Mouse (Mus musculus): ENCODE measurements at regions not wholly inside any gene's neighbourhood (a gene's known extent, or its start where the extent isn't known, plus 50 kb on each side); places are given as distances from the start of the nearest gene placed in this dataset.
A peak's percentile ranks its signal among the peaks of the same experiment; 100 is the strongest.

DNA sequence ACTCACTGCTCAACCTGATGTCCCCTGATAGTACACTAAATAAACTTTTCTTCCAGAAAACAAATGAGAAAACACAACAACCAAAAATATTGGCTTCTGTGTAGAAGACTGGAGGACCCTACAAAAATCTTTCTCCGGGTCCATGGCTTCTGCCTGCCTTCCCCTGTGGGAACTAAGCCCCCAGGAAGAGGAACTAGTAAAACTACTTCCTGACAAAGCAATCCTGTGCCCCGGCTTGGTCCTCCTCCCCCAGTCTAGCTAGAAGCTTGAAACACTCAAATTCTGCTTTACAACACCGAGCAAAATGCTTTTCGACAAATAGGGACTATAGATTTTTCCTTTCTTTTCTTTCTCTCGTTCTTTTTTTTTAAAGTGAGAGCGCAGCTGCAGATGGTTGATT lies 51.3 kb upstream of the Mki67 start:
- no peak for DNase-seq (ENCODE audit: low spot score in 2 of 2)

GRCm38 (mm10) chr7:135768064-135768463 lies 51.9 kb upstream of the Mki67 start:
- no peak for DNase-seq (ENCODE audit: low spot score in 2 of 2)

- peak; percentile 82 to 92 for DNase-seq (ENCODE audit: low spot score in 2 of 2)
Measured at GRCm38 (mm10) chr7:135768592-135768991, 52.4 kb upstream of the Mki67 start.

GRCm38 (mm10) chr7:135769082-135769673 lies 53.0 kb upstream of the Mki67 start:
- no peak for DNase-seq (ENCODE audit: low spot score in 2 of 2)

GRCm38 (mm10) chr7:135770051-135770450 lies 53.9 kb upstream of the Mki67 start:
- no peak for DNase-seq (ENCODE audit: low spot score in 2 of 2)

DNA sequence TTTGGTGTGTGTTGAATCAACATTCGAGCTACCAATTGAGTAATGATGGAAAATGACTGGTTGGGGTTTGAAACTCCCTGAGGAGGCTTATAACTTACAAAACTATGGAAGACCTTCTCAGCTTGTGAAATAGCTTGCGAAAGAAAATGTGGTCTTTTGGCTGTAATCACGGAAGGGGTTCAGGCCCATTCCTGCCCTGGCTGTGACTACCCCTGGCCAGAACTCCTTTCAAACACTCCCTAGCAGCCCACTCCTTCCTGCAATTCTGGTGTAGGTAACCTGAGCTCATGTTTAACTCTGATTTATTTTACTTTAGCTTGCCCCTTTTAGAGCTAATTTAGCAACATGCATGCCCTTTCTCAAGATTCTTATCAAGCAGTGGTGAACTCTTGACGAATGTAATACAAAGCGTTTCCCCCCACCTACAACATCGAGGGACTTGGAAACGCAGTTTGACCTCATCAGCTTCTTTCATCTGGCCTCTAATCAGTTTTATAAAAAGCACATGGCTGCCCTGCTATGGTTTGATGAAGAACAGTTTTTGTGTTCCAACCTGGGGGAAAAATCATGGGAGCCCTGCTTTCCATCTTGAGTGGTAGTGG lies 59.8 kb upstream of the Mki67 start:
- no peak for DNase-seq (ENCODE audit: low spot score in 2 of 2)

DNA sequence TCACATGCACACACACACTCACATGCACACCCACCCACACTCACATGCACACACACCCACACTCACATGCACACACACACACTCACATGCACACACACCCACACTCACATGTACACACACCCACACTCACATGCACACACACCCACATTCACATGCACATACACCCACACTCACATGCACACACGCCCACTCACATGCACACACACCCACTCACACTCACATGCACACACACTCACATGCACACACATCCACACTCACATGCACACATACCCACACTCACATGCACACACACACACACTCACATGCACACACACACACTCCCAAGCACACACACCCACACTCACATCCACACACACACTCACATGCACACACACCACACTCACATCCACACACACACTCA lies 74.0 kb upstream of the Mki67 start:
- DNase-seq (ENCODE audit: low spot score in 2 of 2): no peak

GRCm38 (mm10) chr7:135790978-135791377 lies 74.8 kb upstream of the Mki67 start:
- DNase-seq (ENCODE audit: low spot score in 2 of 2): peak; percentile 39 to 76

GRCm38 (mm10) chr7:135791953-135792690 lies 76.0 kb upstream of the Mki67 start:
- no peak for DNase-seq (ENCODE audit: low spot score in 2 of 2)

DNA sequence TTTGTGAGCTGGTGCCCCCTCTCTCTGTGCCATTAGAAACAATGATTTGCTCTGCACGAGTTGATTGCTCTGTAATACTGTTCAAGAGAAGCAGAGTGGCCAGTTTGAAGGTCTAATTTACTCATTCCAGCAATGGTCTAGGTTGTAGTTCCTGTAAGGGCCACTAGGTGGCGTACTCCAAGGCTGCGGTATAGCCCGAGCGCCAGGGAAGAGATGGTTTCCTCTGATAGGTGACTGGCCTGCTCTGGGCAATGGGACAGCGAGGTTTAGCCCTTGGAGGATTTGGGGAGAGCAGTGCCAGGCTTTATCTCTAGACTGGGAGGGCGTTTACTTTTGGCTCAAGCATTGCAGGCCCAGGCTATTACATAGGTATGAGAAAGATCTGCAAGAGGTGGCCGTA lies 76.8 kb upstream of the Mki67 start:
- DNase-seq (ENCODE audit: low spot score in 2 of 2): no peak

- no peak for DNase-seq (ENCODE audit: low spot score in 2 of 2)
Measured at GRCm38 (mm10) chr7:135794238-135794637, 78.1 kb upstream of the Mki67 start.

DNA sequence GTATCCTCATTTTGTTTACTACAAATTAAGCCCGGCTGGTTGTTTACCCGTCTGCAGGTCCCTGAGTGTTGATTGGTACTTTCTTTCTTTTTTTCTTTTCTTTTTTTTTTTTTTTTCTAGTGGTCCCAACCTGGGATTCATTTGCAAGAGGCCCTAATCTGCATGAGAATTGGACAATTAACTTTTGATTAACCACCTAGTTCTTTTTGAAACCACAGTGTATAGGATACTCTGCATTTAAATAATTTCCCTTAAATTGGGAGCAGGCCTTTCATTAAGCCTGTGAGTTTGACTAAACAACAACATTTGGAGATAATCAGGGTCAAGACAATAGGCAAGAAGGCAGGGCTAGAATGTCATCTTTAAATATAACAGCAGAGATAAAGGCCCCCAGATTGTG lies 78.5 kb upstream of the Mki67 start:
- DNase-seq (ENCODE audit: low spot score in 2 of 2): no peak

DNA sequence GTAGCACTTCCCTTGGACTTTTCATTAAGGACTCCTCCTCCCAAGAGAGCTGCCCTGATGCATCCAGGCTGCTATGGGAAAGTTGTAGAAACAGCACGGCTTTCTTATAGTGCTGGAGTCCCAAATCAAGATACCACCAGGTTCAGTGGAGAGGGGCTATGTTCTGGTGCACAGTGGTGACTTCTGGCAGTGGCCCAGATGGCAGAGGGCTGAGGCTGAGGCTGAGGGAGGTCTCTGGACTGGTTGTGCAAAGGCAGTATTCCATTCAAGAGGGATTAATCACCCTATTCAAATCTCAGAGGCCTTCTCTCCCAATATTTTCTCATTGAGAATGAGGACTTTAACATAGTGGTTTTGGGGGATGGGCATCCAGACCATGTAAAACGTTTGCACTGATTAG lies 82.3 kb upstream of the Mki67 start:
- no peak for DNase-seq (ENCODE audit: low spot score in 2 of 2)

DNA sequence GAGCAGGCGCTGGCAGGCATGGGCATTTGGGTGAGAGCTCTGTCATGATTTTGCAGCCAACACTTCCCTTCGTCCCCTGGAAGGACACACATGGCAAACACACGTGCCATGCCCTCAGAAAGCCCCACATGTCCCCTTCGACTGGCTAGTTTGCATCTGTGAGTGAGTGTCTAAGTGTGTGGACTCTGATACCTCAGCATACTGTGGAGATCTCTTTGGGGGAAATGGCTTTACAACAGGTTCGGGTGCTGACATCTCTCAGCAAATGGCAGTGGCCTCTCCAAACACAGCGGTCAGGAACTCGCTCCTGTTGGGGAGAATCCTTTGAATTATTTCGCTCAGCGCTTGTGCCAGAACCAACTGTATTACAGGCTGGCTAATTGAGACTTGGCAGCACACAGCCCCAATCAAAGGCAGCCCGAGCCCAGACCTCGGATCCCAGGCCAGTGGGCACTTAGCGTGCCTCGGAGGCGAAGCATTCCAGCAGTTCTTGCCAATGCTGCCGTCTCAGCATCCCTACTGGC lies 86.5 kb upstream of the Mki67 start:
- DNase-seq (ENCODE audit: low spot score in 2 of 2): no peak

DNA sequence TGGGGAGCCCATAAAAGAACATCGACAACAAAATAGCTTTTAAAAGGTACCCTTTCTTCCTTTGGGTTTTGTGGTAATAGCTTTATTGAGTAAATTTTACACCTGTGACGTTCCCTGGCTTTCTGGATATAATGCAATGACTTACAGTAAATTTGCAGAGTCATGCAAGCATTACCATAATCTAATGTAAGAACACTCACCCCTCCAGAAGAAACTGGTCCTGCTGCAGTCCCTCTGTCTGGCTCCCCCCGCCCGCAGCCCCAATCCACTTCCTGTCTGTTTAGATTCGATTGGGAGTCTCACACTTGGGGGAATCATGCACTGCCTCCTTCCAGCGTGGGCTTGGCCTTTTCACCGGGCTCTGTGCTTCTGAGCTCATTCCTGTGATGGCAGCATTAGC lies 88.6 kb upstream of the Mki67 start:
- DNase-seq (ENCODE audit: low spot score in 2 of 2): no peak

- DNase-seq (ENCODE audit: low spot score in 2 of 2): no peak
Measured at GRCm38 (mm10) chr7:135806139-135806538, 90.0 kb upstream of the Mki67 start.

- no peak for DNase-seq (ENCODE audit: low spot score in 2 of 2)
Measured at GRCm38 (mm10) chr7:135806673-135807072, 90.5 kb upstream of the Mki67 start.

DNA sequence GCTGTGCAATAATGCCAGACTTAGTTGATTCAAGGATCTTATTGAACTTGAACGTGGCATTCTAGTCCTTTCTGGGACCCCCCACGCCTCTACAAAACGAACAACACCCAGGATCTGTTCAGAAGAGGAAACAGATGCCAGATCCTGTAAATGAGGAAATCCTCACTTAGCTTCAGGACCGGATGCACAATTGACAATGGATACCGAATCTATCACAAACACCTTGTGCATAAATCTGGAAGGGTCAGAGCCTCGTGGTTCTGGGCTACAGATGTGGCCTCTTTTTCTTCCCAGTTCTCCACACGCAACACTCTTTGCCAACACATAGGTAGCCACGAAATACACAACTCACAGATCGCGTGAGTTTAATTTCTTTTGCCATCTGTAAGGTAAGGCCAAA lies 93.0 kb upstream of the Mki67 start:
- DNase-seq (ENCODE audit: low spot score in 2 of 2): no peak

GRCm38 (mm10) chr7:135809751-135810379 lies 93.7 kb upstream of the Mki67 start:
- DNase-seq (ENCODE audit: low spot score in 2 of 2): no peak

DNA sequence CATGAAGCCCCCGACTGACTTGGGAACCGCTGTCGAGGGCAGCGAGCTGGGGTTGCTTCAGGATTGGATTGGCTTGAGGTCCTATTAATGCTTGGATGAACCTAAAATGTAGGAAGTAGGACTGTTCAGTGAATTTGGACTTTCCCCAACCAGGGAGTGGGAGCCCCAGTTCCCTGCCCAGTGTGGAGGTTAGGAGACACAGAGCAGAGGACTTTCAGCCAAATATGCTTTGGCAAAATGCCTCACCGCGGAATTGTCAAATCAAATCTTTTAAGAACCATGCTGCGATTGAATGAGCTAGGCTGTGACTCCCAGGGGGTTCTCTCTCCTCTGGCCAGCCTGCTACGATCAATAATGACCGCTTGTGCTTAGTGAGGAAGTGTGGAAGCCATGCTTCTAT lies 94.8 kb upstream of the Mki67 start:
- DNase-seq (ENCODE audit: low spot score in 2 of 2): no peak

DNA sequence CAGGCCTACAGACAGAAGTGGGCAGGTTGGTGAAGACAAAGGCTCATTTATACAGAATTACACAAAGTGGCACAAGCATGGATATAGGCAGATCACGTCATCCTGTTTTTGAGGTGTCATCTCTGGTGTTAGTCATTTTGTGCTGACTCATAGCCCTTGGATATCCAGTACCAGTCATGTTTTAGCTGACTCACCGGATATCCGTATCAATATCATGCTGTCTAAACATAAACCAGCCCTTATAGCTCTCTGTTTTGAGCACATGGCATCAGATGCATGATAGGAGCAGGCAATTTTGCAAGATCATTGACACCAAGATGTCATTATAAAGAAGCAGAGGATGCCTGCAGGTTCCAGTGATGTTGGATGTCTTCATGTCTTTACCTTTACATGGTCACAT lies 97.5 kb upstream of the Mki67 start:
- no peak for DNase-seq (ENCODE audit: low spot score in 2 of 2)

GRCm38 (mm10) chr7:135816191-135816590 lies 100.0 kb upstream of the Mki67 start:
- no peak for DNase-seq (ENCODE audit: low spot score in 2 of 2)
